Mouse (Mus musculus) central nervous system, embryonic 11.5 days (tissue): ENCODE measurements around the gene Gm7954. TPM values are rescaled to one million over a fixed set of nuclear protein-coding genes. Genes with fewer than 3 reads are reported as not detected.

ENCODE experiments used
- polyA plus RNA-seq: library from polyadenylated mRNA; depleted of rRNA; stranded (reverse); fragments of >200 nt; gene quantifications from 2 replicates; pipeline ENCODE4 v1.2.3, GENCODE M21; 2012; rRNA removed

Gene Gm7954
- polyA plus RNA-seq = not detected in 2 replicates

GRCm38 (mm10) chr14:41453418-41453817 is at the start of gene Gm7954:
Gene Gm7954 (minus strand): TSS chr14:41453518.

GRCm38 (mm10) chr14:41489385-41489784 is 36.1 kb upstream of the Gm7954 start, which contains the start of gene Gm3486:
Gene Gm3486 (minus strand): TSS chr14:41489485.

DNA sequence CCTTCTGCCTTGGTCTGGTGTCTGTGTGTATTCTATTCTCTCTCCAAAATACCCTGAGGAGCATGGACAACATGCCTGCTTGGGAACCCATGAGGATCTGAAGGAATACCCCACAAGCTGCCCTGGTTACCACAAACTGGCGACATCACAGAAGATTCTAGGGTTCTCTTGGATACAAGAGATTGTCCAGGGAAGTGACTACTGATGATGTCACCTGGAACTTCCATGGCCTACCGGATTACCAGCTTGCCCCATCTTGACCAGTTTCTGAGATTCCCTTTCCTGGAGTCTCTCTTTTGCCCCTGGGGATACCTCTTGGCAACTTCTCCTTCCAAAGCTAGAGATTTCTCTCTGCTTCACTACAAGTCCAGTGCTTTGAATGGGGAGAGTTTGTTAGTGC is 45.1 kb downstream of the Gm7954 start, which contains the start of gene Gm6482:
TSS of gene Gm6482 (minus strand) at position 101 of the 400 bp plus-strand sequence.

Other genes starting within 250 kb of the Gm7954 start
- gene Gm2832, start 174.7 kb downstream of the Gm7954 start, polyA plus RNA-seq = 0.04 and 0.29 TPM in 2 replicates
- gene Gm5798, start 104.9 kb downstream of the Gm7954 start, polyA plus RNA-seq = not detected in 2 replicates
- not detected in 2 replicates for gene Gm7945, start 67.1 kb downstream of the Gm7954 start, polyA plus RNA-seq
- gene Gm6482, start 45.2 kb downstream of the Gm7954 start, polyA plus RNA-seq = not detected in 2 replicates
- not detected in 2 replicates for gene Gm3486, start 36.0 kb upstream of the Gm7954 start, polyA plus RNA-seq
- gene Gm7970, start 102.1 kb upstream of the Gm7954 start, polyA plus RNA-seq = not detected in 2 replicates
- gene 1700049E17Rik2, start 119.7 kb upstream of the Gm7954 start, polyA plus RNA-seq = not detected in 2 replicates
- gene Gm3072, start 171.1 kb upstream of the Gm7954 start, polyA plus RNA-seq = not detected in 2 replicates
- not detected in 2 replicates for gene Gm3676, start 193.0 kb upstream of the Gm7954 start, polyA plus RNA-seq
- gene Gm8068, start 248.4 kb upstream of the Gm7954 start, polyA plus RNA-seq = not detected in 2 replicates